Mouse (Mus musculus) frontal cortex, adult (tissue): ENCODE measurements around the gene Hcar2.

Experiments used
- ATAC-seq: cut with Nextera tagmentation; 2 replicates; pipeline ENCODE4 v1.9.2; 2017; ENCODE audit warnings: mild to moderate bottlenecking, moderate library complexity, mixed read lengths; ENCODE audit not compliant: low TSS enrichment

The Hcar2 gene

DNA sequence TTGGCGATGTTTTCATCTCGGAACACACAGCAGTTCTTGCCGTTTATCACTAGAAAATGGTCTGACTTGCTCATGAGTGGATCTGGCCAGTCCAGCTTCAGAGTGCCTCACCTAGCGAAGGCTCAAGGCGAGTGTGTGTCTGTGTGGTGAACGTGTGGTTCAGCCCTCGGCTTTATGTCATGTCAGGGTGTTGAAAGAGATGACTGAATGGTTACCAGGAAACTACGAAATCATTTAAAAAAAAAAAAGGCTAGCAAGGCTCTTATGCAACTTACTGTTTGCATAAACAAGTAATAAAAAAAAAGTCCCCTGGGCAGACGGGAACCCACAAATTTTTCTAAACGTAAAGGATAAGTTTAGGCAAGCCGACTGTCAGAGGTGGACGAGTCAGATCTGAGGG is at the start of gene Hcar2:
Hcar2 (minus strand) TSS at position 135 of the 400 bp plus-strand sequence.
- ATAC-seq: no peak

GRCm38 (mm10) chr5:123914852-123915251 is 49.6 kb upstream of the Hcar2 start:
- ATAC-seq: no peak

DNA sequence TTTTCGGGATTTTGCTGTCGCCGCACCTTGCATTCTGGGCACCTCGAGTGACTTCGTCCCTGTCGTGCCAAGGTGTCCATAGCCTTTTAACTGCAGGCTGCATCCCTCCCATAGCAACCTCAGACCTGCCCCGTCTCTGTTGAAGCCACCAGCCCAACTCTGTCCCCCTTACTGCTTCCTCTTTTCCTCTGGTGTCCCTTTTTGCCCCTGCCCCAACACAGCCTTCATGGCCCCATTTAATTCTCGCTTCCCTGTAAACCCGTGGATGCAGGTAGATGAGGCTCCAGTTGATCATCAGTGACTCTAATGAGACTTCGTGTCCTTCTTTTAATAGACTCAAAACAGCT is 42.3 kb upstream of the Hcar2 start:
- no peak; the same call in 1 of the 2 replicates for ATAC-seq

- peak; percentile 96 for ATAC-seq
These were observed 41.8 kb upstream of the Hcar2 start, which contains the start of gene Denr for GRCm38 (mm10) chr5:123906976-123907630. Gene Denr (plus strand): TSS chr5:123907175.

DNA sequence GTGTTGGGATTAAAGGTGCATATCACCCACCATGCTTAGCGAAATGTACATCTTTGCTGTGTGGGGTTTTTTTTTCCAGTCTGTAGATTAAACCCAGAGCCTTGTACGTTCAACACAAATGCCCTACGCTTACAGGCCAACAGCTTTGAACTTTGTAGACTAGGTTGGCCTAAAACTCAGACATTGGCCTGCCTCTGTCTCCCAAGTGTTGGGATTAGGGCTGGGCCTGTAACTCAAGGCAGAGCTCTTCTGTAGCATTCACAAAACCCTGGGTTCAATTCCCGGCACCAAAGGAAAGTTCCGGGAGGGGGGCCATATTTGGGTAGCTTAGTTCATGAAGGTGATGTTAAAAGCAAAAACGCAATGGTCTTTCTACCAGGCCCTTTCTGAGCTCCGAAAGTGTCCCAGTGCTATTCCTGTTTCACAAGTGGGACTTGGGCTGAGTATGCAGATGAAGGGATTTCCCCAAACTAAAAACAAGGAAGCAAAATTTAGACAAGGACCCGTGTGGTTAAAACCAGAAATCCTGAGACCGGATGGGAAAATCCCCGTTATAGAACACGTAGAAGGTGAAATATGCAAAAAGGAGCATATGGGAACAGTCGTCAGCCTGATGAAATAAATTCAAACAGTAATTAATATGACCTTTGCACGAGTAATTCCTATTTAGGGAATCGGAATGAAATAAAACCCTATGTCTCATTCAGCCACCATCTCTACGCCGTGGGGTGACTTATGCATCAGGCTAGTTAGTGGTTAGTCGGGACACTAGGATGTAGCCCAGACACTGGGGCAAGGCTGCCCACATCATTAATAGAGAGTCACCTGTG is 41.1 kb upstream of the Hcar2 start:
- no peak for ATAC-seq

DNA sequence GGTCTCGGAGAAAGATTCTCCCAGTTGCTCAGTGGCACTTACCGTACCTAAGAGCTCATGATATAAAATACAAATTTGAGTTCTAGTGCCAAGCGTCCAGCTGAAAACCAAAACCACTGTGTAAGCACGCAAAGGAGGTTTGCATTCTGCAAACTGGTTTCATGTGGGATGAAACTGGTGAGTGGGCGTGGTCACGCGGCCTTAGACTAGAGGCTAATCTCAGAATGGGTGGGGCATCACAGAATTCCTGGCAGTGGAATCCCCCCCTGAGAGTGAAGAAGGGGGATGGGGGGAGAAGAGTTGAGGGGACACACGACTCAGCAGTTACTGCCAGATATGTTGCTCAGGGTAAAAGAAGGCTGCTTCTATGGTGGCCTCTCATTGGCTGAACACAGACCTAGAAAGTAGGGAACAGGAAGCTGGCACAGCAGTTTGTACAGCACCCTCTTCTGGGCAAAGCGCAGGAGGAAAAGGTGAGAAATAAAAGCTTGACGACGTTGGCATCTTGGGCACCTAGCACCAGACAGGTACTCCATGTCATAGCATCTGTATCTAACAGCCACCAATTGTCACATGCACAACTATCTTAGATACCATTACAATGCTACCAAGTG is 38.9 kb upstream of the Hcar2 start:
- no peak for ATAC-seq

- no peak for ATAC-seq
These were observed 32.1 kb upstream of the Hcar2 start for GRCm38 (mm10) chr5:123897352-123897751.

GRCm38 (mm10) chr5:123896395-123896794 is 31.1 kb upstream of the Hcar2 start:
- ATAC-seq: no peak

DNA sequence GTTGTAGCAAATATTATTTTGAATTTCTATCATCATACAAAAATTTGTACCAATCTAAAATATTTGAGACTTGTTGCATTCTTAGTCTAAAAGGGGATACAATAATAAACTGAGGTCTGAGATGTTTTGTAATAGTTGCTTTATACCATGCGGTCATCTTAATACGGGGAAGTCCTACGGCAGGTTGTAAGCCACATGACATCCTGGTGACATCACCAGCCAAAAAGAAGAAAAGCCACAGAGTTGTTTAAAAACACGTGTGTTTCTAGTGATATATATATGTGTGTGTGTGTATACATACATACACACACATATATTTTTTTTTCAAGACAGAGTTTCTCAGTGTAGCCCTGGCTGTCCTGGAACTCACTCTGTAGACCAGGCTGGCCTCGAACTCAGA is 28.2 kb upstream of the Hcar2 start:
- no peak for ATAC-seq

DNA sequence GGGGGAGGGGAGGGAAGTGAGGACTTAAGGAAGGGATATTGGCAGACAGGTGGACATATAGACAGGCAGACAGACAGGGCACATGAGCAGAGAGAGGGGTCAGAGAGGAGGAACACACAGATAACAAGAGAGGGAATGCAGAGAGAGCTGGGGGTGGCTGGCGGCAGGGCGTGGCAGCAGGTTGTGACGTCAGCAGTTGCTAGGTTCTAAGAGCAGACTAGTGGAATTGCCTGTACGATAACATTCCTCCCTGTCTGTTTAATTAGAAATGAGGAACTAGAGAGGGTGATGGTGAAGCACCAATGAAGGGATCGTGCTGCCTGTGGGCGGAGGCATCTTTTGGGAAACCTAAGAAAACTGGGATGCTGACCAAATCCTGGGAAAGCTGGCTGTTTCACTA is 26.4 kb upstream of the Hcar2 start:
- no peak for ATAC-seq

DNA sequence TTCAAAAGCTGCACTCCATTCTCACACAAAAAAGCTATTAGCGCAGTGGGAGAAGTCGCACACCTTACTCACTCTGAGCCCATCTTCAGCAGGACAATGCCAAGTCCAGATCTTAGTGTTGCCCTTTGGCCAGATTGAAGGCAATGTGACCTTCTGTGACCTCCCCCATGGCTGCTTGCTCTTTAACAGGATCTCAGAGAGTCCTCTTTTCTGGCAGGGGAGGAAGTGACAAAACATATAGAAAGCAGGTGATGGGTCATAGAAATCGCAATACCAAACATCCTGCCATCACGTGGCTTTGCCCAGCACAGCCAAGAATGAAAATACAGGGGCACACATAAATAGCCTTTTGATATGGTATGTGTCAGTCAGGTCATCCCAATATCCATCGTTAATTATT is 25.7 kb upstream of the Hcar2 start:
- ATAC-seq: no peak

GRCm38 (mm10) chr5:123890312-123890711 is 25.0 kb upstream of the Hcar2 start:
- no peak for ATAC-seq

- no peak for ATAC-seq
These were observed 21.1 kb upstream of the Hcar2 start for GRCm38 (mm10) chr5:123886365-123886764.

- no peak for ATAC-seq
These were observed 19.0 kb upstream of the Hcar2 start for GRCm38 (mm10) chr5:123884332-123884731.

- ATAC-seq: peak; percentile 62; the same call in 1 of the 2 replicates
These were observed 18.6 kb upstream of the Hcar2 start for GRCm38 (mm10) chr5:123883891-123884290.

GRCm38 (mm10) chr5:123880778-123881177 is 15.5 kb upstream of the Hcar2 start:
- no peak for ATAC-seq

DNA sequence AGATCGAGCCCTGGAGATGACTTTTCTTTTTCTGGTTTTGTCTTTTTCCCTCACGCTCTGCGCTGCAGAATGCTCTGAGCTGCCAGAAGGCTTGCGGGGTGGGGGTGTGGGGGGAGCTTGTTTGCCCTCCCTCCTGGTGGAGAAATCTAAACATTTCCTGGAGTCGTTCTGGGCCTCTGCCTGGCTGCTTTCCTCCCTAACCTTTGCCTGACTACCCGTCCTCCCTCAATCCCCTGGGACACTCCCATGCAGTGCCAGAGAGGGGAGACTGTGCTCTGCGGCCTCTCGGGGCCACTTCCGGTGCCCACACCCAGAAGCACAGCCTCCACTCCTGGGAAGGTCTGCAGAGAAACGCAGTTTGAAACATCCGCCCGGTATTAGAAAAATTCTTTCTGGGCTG is 14.6 kb upstream of the Hcar2 start, which contains the start of gene Hcar1:
Hcar1 (minus strand) TSS at position 93 of the 400 bp plus-strand sequence.
- no peak for ATAC-seq

GRCm38 (mm10) chr5:123878056-123878455 is 12.8 kb upstream of the Hcar2 start:
- no peak for ATAC-seq

- no peak for ATAC-seq
These were observed 8.9 kb upstream of the Hcar2 start for GRCm38 (mm10) chr5:123874177-123874576.

GRCm38 (mm10) chr5:123869615-123870014 is 4.3 kb upstream of the Hcar2 start:
- ATAC-seq: no peak

GRCm38 (mm10) chr5:123866457-123866856 is 1.2 kb upstream of the Hcar2 start:
- no peak for ATAC-seq

- ATAC-seq: no peak
These were observed 1.4 kb downstream of the Hcar2 start for GRCm38 (mm10) chr5:123863934-123864333.
